Mouse (Mus musculus) lung, embryonic 16.5 days (tissue): ENCODE measurements at regions not wholly inside any gene's neighbourhood (a gene's known extent, or its start where the extent isn't known, plus 50 kb on each side); places are given as distances from the start of the nearest gene placed in this dataset.

Source experiments
- ATAC-seq: fragments of 200-750 bp; cut with Nextera tagmentation; 2 replicates; pipeline ENCODE4 v1.8.0; 2017; ENCODE audit warnings: low read depth, mild to moderate bottlenecking, moderate library complexity
- H3K27ac ChIP-seq: fragments of 300-500 bp; sonication (generic); 2 replicates; pipeline ENCODE4 v1.5.1; 2014; ENCODE audit warnings: mild to moderate bottlenecking, control low read depth, low read length
- H3K27me3 ChIP-seq: fragments of 300-500 bp; sonication (generic); 2 replicates; pipeline ENCODE4 v1.6.1; 2014; ENCODE audit warnings: low read depth, low read length, mixed read lengths; ENCODE audit not compliant: control insufficient read depth, insufficient read depth
- H3K36me3 ChIP-seq: fragments of 300-500 bp; sonication (generic); 2 replicates; pipeline ENCODE4 v1.6.1; 2014; ENCODE audit warnings: low read length; ENCODE audit not compliant: control insufficient read depth, insufficient read depth
- H3K4me1 ChIP-seq: fragments of 300-500 bp; sonication (generic); replicated peaks from 2 replicates; pipeline ENCODE4 v1.6.1; 2014; ENCODE audit warnings: low read length, mixed read lengths; ENCODE audit not compliant: control insufficient read depth, insufficient read depth
- H3K4me2 ChIP-seq: fragments of 300-500 bp; sonication (generic); 2 replicates; pipeline ENCODE4 v1.6.1; 2014; ENCODE audit warnings: low read depth, low read length, control low read depth
- H3K4me3 ChIP-seq: fragments of 300-500 bp; sonication (generic); 2 replicates; pipeline ENCODE4 v1.5.1; 2014; ENCODE audit warnings: mild to moderate bottlenecking, low read length, control low read depth
- H3K9ac ChIP-seq: fragments of 300-500 bp; sonication (generic); 2 replicates; pipeline ENCODE4 v1.6.1; 2014; ENCODE audit warnings: low read length, control low read depth
- H3K9me3 ChIP-seq: fragments of 300-500 bp; sonication (generic); 2 replicates; pipeline ENCODE4 v1.6.1; 2016; ENCODE audit warnings: low read length; ENCODE audit not compliant: control insufficient read depth
- WGBS: fragments of 180-500 bp; shearing (Covaris S2); extraction: QIAGEN DNeasy Blood & Tissue Kit; methylation state at CpG from one replicate; pipeline ENCODE4 v1.1.7; 2014; 5-methylcytosine and 5-hydroxymethylcytosine counted together

DNA sequence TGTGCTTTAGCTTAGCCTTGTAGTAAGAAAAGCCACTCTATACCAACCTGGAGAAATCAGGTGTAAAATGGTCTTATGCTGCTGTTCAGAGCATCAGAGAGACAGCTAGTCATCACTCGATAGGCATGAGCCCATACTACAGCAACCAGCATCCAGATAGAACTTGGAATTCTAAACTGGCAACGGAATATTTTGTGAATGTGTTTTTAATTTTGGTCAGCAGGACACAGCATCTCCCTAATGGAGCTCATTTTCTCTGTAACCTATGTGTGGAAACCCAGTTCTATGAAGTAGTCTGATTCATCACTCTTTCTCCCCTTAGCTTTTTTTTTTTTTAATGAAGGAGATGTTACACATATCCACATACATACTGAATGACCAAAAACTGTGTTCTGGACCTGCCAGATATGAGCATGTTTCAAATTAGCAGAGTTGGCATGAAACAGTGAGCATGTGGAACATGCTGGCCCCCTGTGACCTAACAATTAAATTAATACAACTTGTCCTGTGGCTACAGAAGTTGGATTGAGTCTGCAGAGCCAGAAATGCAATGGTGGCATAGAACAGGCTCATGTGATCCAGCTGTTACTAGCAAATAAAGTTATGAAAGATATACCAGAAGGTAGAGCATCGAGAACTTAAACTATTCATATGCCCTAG is 160.5 kb downstream of the Gipc2 start:
- H3K27me3 ChIP-seq = no peaks in the 10 kb centered on the region
- WGBS = 81% methylated on average over 3 of the region's 3 CpGs
- ATAC-seq = no peak
- no peak overlapping the region for H3K9ac ChIP-seq
- no peak overlapping the region for H3K27ac ChIP-seq
- no peak overlapping the region for H3K4me3 ChIP-seq
- no peaks in the 10 kb centered on the region for H3K9me3 ChIP-seq
- no peaks in the 10 kb centered on the region for H3K36me3 ChIP-seq
- H3K4me2 ChIP-seq = no peak overlapping the region
- no peaks in the 10 kb centered on the region for H3K4me1 ChIP-seq

DNA sequence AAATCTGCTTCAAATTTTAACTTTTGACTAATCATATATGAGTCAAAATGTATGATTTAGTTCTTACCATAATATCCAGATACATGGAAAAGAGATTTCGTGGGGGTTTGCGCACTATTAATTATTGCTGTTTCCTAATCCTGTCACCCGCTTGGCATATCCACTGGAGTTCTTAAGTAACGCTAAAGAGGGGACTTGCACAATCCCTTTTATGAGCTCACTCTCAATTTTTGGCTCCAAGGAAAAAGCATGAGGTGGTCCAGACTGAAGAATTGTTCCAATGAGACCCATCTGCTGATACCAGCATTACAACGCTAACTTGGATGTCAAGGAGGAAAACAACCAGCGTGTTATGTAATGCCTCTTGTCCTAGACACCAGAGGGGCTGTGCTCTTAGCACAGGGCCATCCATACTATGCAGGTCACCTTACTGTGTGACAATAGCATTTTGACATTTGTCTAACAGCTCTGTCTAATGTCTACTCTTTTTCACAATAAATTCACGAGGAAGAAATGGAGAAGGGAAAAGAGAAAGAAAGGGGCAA is 161.5 kb downstream of the Gipc2 start:
- H3K36me3 ChIP-seq = no peaks in the 10 kb centered on the region
- no peak overlapping the region for H3K4me2 ChIP-seq
- H3K27me3 ChIP-seq = no peaks in the 10 kb centered on the region
- no peak overlapping the region for H3K9ac ChIP-seq
- H3K4me3 ChIP-seq = no peak overlapping the region
- ATAC-seq = peak; percentile 86
- whole genome bisulfite sequencing = 62% methylated on average over 7 of the region's 7 CpGs
- no peaks in the 10 kb centered on the region for H3K4me1 ChIP-seq
- no peak overlapping the region for H3K27ac ChIP-seq
- H3K9me3 ChIP-seq = no peaks in the 10 kb centered on the region

DNA sequence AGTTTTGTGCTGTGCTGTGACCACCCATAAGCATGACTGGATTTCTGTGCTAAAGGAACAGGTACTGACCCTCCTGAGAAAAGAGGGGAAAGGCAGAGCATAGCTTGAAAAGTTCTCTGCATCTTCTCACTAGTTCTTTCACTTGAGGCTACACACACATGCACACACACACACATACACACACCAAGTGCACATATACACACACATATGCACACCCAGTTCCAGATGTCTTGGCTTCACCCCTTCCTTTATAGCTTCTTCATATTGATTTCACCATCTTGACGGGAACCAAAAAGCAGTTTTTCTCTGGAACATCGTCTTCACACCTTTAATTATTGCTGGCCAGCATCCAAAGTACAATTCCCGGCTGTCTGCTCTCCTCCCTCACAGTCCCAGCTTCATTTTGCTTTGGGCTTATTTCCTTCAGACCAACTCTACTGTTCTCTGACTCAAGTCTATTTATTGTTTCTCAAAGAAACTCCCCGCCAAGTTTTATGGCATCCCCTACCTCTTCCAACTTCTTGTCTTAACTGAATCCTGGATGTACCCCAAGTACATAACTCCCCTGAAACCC is 160.2 kb upstream of the Ptgfr start:
- H3K9me3 ChIP-seq = no peaks in the 10 kb centered on the region
- 48% methylated on average over 4 of the region's 4 CpGs for WGBS
- H3K27ac ChIP-seq = no peak overlapping the region
- ATAC-seq = no peak
- no peaks in the 10 kb centered on the region for H3K4me1 ChIP-seq
- H3K4me3 ChIP-seq = no peak overlapping the region
- H3K36me3 ChIP-seq = no peaks in the 10 kb centered on the region
- no peak overlapping the region for H3K4me2 ChIP-seq
- H3K27me3 ChIP-seq = no peaks in the 10 kb centered on the region
- no peak overlapping the region for H3K9ac ChIP-seq

DNA sequence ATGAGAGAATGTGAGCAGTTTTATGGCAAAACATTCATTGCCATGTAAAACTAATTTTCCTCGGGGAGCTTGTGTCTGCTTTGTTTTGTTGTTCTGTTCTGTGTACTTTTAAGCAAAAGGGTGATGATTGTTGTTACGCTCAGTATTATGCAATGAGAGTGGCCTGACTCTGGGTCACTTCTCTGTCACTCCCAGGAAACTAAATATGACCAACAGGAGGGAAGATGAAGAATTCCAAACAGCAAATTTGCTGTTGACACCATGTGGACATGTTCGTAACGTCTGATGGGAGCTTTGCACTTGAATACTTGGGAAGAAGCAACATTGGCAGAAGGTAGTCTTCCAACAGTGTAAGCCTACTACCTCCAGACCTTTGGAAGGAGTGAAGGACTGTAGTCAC is 159.7 kb upstream of the Ptgfr start:
- H3K27me3 ChIP-seq = no peaks in the 10 kb centered on the region
- no peak overlapping the region for H3K4me2 ChIP-seq
- no peaks in the 10 kb centered on the region for H3K9me3 ChIP-seq
- H3K4me3 ChIP-seq = no peak overlapping the region
- no peak for ATAC-seq
- no peak overlapping the region for H3K27ac ChIP-seq
- 73% methylated on average over 4 of the region's 4 CpGs for WGBS
- H3K36me3 ChIP-seq = no peaks in the 10 kb centered on the region
- no peaks in the 10 kb centered on the region for H3K4me1 ChIP-seq
- no peak overlapping the region for H3K9ac ChIP-seq

DNA sequence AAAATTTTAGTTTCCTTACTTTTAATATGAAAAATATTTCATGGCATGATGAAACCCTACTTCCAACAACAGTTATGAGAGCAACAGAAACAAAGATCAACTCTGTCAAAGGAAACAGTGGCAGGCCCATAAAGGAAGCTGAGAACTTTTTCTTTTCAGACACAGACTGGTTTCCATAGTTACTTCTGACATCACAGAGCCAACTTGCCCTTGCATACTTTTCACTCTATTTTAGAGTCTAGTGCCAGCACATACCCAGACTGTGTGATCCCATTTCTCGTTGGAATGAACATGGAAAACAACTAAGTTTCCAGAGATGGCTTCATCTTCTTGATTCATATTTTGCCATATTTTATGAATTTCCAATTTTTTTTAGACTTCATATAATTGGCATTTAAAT is 150.8 kb upstream of the Ptgfr start:
- Histone ChIP-seq H3K4me3 (no peak overlapping the region), H3K36me3 (no peaks in the 10 kb centered on the region), H3K27ac (no peak overlapping the region), H3K9me3 (no peaks in the 10 kb centered on the region), H3K27me3 (no peaks in the 10 kb centered on the region), H3K4me2 (no peak overlapping the region), H3K9ac (no peak overlapping the region), H3K4me1 (no peaks in the 10 kb centered on the region)
- no peak for ATAC-seq
- WGBS = 73% methylated on average over 1 of the region's 1 CpGs

DNA sequence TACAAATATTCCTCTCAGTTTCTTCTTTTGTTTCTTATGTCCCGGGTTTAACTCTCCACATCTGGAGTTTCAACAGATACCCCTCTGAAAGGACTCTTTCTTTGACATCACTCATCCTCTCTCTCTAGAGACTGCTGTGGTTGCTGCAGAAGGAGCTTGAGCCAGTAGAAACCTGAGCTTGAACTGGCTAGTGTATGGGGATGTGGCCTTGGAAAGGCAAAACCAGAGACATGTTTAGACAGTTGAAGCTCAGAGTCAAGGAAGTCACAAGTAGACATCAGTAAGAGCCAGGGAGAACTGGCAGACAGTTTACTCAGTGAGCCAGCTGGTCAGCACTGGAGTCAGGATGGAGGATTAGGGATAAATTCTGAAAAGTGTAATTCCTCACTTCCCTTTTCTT is 140.7 kb upstream of the Ptgfr start:
- Histone ChIP-seq H3K9ac (no peak overlapping the region), H3K27me3 (no peaks in the 10 kb centered on the region), H3K4me2 (no peak overlapping the region), H3K36me3 (no peaks in the 10 kb centered on the region), H3K27ac (no peak overlapping the region), H3K4me1 (no peaks in the 10 kb centered on the region), H3K9me3 (no peaks in the 10 kb centered on the region), H3K4me3 (no peak overlapping the region)
- ATAC-seq = no peak
- 26% methylated on average over 1 of the region's 1 CpGs for WGBS

DNA sequence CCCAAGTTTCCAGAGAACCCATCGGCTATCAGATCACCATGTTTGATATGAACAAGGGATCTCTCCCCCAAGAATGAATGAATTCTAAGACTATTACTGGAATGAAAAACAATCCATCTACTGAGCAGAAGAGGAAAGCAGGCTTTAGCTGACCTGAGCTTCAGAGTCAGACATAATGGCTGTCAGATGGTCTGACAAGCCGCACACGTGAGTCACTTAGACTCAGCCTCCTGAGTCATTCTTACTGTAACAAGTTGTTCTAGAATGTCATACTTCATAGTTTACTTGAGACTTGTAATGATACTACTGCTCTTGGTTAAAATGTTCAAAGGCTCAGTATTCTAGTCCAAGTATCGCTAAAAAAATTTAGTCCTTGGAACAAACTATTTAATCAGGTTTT is 140.2 kb upstream of the Ptgfr start:
- H3K4me2 ChIP-seq = no peak overlapping the region
- H3K4me3 ChIP-seq = no peak overlapping the region
- H3K36me3 ChIP-seq = no peaks in the 10 kb centered on the region
- no peaks in the 10 kb centered on the region for H3K4me1 ChIP-seq
- H3K27me3 ChIP-seq = no peaks in the 10 kb centered on the region
- no peak overlapping the region for H3K27ac ChIP-seq
- no peaks in the 10 kb centered on the region for H3K9me3 ChIP-seq
- no peak for ATAC-seq
- no peak overlapping the region for H3K9ac ChIP-seq
- 80% methylated on average over 4 of the region's 4 CpGs for WGBS

DNA sequence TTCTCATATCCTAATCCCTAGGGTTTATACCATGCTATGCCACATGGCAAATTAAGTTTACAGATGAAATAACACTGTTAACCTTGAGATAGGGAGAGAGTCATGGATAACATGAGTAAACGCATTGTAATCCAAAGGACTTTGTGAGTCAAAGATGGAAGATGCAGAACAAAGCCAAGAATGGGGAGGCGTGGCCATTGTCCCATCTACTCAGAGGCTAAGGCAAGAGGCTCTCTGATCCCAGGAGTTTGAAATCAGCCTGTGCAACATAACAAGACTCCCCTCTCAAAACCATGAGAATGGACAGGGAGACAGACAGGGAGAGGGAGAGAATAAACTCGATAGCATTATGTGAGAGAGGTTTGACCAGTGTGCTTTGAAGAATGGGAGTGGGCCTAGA is 112.4 kb upstream of the Ptgfr start:
- H3K4me1 ChIP-seq = no peaks in the 10 kb centered on the region
- no peaks in the 10 kb centered on the region for H3K9me3 ChIP-seq
- no peaks in the 10 kb centered on the region for H3K27me3 ChIP-seq
- ATAC-seq = no peak
- H3K27ac ChIP-seq = no peak overlapping the region
- no peak overlapping the region for H3K4me3 ChIP-seq
- WGBS = 80% methylated on average over 3 of the region's 3 CpGs
- no peak overlapping the region for H3K4me2 ChIP-seq
- no peaks in the 10 kb centered on the region for H3K36me3 ChIP-seq
- no peak overlapping the region for H3K9ac ChIP-seq

DNA sequence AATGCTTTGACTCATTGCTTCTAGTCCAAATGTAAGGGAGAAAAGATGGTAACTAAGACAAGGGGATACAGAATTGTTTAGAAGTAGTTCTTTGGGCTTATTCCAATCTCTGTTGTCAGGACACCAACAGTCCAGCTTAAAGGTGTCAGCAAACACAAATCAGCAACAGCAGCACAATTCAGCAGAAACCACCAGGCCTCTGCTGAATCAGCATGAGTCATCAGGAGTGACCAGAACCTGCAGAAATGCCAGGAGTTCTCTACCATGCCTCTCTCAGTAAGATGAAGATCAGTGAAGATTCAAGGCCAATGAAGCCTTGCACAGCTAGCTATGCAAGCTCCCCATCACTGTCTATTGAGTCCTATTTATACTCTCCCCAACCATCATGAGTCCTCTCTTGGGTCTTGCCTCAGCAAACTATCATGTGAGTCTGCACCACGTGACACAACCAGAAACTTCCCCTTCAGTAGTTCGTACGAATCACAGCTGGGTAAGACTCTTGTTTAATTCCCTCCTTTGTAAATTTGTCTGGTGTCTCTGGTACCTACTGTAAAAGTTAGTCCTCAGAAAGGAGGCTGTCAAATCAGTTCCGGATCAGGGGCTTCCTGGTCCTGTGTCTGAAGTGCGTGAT is 110.7 kb upstream of the Ptgfr start:
- whole genome bisulfite sequencing = 86% methylated on average over 5 of the region's 5 CpGs

More for the DNA sequence above, 110.7 kb upstream of the Ptgfr start:
- no peaks in the 10 kb centered on the region for H3K9me3 ChIP-seq
- no peaks in the 10 kb centered on the region for H3K27me3 ChIP-seq
- H3K4me2 ChIP-seq = no peak overlapping the region
- H3K27ac ChIP-seq = no peak overlapping the region
- no peaks in the 10 kb centered on the region for H3K36me3 ChIP-seq
- no peak overlapping the region for H3K9ac ChIP-seq
- ATAC-seq = no peak
- no peak overlapping the region for H3K4me3 ChIP-seq
- peaks cover 4% of the 10 kb centered on the region; the same call in 1 of the 2 replicates for H3K4me1 ChIP-seq
